Mouse (Mus musculus) splenic B cell, adult 2 months (primary cell): ENCODE measurements around the gene Tnfrsf23.
"Not testable (repeated sequence)": the region's sequence is repeated elsewhere in the genome, so short reads cannot be mapped to it uniquely, and the experiment has no call there.

Source experiments
- DNase-seq: peaks from one replicate; pipeline ENCODE4 v3.0.0-alpha.2; 2011; ENCODE audit warnings: low read depth, low spot score
- H3K27me3 ChIP-seq: 2 replicates; pipeline ENCODE4 v1.6.1; 2012; ENCODE audit warnings: mild to moderate bottlenecking, low read length, moderate library complexity, mixed read lengths; ENCODE audit not compliant: control insufficient read depth, poor library complexity, insufficient read depth, severe bottlenecking
- H3K36me3 ChIP-seq: 2 replicates; pipeline ENCODE4 v1.6.1; 2012; ENCODE audit warnings: mild to moderate bottlenecking, low read length, moderate library complexity, mixed read lengths; ENCODE audit not compliant: control insufficient read depth, poor library complexity, insufficient read depth, severe bottlenecking

The Tnfrsf23 gene

GRCm38 (mm10) chr7:143649034-143649768 lies 36.5 kb downstream of the Tnfrsf23 start, which contains the start of gene Tnfrsf22:
Gene Tnfrsf22 (minus strand): TSS chr7:143649661.
- H3K27me3 ChIP-seq, result no peaks in the 10 kb centered on the region
- peak; percentile 89 for DNase-seq
- no peaks in the 10 kb centered on the region for H3K36me3 ChIP-seq

GRCm38 (mm10) chr7:143643949-143644348 lies 41.7 kb downstream of the Tnfrsf23 start:
- not testable (repeated sequence) for DNase-seq, H3K36me3 ChIP-seq, H3K27me3 ChIP-seq

- Histone ChIP-seq H3K27me3 (no peaks in the 10 kb centered on the region), H3K36me3 (no peaks in the 10 kb centered on the region)
- peak; percentile 56 for DNase-seq
Observed at GRCm38 (mm10) chr7:143636674-143637073, 49.0 kb downstream of the Tnfrsf23 start.

GRCm38 (mm10) chr7:143631503-143631902 lies 54.2 kb downstream of the Tnfrsf23 start:
- Histone ChIP-seq H3K27me3 (no peaks in the 10 kb centered on the region), H3K36me3 (no peaks in the 10 kb centered on the region)
- no peak for DNase-seq

- H3K36me3 ChIP-seq, result no peaks in the 10 kb centered on the region
- peak; percentile 52 for DNase-seq
- no peaks in the 10 kb centered on the region for H3K27me3 ChIP-seq
Observed at GRCm38 (mm10) chr7:143629501-143629900, 56.2 kb downstream of the Tnfrsf23 start.

- peak; percentile 23 for DNase-seq
- no peaks in the 10 kb centered on the region for H3K36me3 ChIP-seq
- H3K27me3 ChIP-seq, result no peaks in the 10 kb centered on the region
Observed at GRCm38 (mm10) chr7:143628540-143628939, 57.1 kb downstream of the Tnfrsf23 start, which contains the start of gene Tnfrsf26. Gene Tnfrsf26 (minus strand): TSS chr7:143628722.

DNA sequence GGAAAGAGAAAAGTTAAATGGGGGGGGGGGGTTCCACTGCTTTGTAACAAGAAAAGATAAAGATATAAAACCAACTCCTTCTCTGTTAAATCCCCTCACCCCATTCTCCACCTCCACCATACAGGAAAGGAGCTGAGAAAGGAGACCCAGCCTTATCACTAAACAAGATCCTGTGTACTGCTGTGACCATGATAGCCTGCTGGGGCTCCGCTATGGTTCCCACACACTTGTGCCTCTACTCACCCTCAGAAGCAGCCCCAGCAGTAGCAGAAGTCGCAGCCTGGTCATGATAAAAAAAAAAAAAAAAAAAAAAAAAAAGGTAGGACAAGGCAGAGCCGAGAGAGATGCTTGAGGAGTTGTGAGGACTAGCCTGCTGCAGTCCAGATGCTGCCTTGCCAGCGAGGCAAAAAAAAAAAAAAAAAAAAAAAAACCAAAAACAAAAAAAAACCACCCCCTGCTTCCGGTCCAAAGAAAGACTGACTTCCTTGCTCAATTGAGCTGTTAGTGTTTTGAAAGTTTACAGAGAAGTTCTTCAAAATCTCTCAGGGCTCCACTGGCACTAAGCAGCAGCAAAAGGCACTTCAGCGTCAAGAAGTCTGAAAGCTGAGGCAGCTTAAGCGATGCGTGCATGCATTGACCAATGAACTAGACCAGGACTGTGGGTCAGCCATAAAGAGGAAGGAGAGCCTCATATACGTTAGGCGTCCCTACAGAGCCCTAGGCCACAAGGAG lies 58.0 kb downstream of the Tnfrsf23 start:
- Histone ChIP-seq H3K36me3 (no peaks in the 10 kb centered on the region), H3K27me3 (no peaks in the 10 kb centered on the region)
- peak; percentile 52 for DNase-seq

GRCm38 (mm10) chr7:143626178-143626577 lies 59.5 kb downstream of the Tnfrsf23 start:
- DNase-seq, result peak; percentile 25
- H3K36me3 ChIP-seq, result no peaks in the 10 kb centered on the region
- no peaks in the 10 kb centered on the region for H3K27me3 ChIP-seq

- Histone ChIP-seq H3K27me3 (no peaks in the 10 kb centered on the region), H3K36me3 (0 out of 2 replicates have a peak, but pooled peaks cover 2% of the 10 kb centered on the region)
- DNase-seq, result peak; percentile 42
Observed at GRCm38 (mm10) chr7:143625151-143625550, 60.5 kb downstream of the Tnfrsf23 start.

GRCm38 (mm10) chr7:143624561-143624960 lies 61.1 kb downstream of the Tnfrsf23 start:
- DNase-seq, result no peak
- H3K36me3 ChIP-seq, result 0 out of 2 replicates have a peak, but pooled peaks cover 2% of the 10 kb centered on the region
- H3K27me3 ChIP-seq, result no peaks in the 10 kb centered on the region

- H3K36me3 ChIP-seq, result peaks cover 10% of the 10 kb centered on the region
- no peaks in the 10 kb centered on the region for H3K27me3 ChIP-seq
- no peak for DNase-seq
Observed at GRCm38 (mm10) chr7:143620951-143621350, 64.7 kb downstream of the Tnfrsf23 start.
